Mouse (Mus musculus): ENCODE results near the gene March10. TPM values are rescaled to one million over a fixed set of nuclear protein-coding genes. Genes with fewer than 3 reads are reported as not detected.

March10 gene
- total RNA-seq (2015; ENCODE audit: low replicate concordance) (not detected in 2 replicates), total RNA-seq (2017; ENCODE audit: low replicate concordance) (not detected in 2 replicates)

GRCm38 (mm10) chr11:105456497-105456907, at the start of gene March10:
TSS of gene March10 (minus strand) at chr11:105456735.
- no peak for ATAC-seq (replicated peaks; ENCODE audit: low FRiP score, poor library complexity, severe bottlenecking)

- no peak for ATAC-seq (replicated peaks; ENCODE audit: low FRiP score, poor library complexity, severe bottlenecking)
Observed at GRCm38 (mm10) chr11:105506322-105506721, 49.8 kb upstream of the March10 start.

- ATAC-seq (replicated peaks; ENCODE audit: low FRiP score, poor library complexity, severe bottlenecking) = no peak
Observed at GRCm38 (mm10) chr11:105505038-105505437, 48.5 kb upstream of the March10 start.

DNA sequence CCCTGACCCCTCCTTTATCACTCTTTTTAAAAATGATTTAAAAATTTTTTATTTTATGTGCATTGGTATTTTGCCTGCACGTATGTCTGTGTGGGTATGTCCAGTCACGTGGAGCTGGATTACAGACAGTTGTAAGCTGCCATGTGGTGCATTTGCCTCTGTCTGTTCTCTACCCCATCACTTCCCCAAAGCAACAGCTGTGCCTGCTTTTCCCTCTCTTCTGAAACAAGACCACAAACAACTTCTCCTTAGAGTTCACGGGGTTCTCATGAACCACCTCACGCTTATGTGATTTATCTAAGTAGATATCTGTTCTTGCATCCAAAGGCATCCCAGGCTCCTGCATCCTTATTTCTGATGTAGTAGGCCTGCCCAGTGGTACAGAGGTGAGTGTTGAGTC, 45.8 kb upstream of the March10 start:
- ATAC-seq (replicated peaks; ENCODE audit: low FRiP score, poor library complexity, severe bottlenecking) = no peak

DNA sequence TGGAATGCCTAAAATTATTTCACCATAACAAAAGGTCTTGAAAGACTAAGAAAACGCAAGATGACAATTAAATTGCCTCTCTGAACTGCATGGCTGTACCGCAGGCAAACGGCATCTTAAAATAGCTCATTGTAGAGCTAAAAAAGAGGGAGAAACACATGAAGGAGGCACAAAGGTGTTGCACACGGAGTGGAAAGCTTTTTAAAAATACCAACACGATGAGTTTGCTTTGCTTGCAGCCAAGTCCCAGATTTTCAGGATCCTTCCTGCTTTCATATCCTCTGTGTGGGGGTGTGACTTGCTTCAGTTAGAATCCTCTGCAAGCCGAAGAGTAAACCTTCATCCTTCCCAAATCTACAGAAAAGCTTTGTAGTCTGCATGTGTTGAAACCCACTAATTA, 41.0 kb upstream of the March10 start:
- ATAC-seq (replicated peaks; ENCODE audit: low FRiP score, poor library complexity, severe bottlenecking) = no peak

DNA sequence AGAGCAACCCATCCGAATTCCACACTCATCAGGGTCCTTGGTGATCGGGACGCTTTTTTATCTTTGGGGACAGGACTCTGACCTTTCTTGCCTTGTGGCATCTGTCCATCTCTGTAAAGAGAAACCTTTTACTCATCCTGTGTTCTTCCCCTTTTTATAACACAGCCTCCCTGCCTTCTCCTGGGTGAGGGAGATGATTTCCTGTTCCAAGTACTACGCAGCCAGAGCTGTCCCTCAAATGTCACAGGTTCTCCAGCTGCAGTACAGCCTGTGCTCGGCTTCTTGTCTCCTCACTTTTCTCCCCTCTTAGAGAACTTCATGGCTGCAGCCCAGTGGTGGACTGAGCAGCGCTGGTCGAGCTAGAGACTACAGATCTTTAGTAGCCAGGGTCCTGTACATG, 40.1 kb upstream of the March10 start:
- no peak for ATAC-seq (replicated peaks; ENCODE audit: low FRiP score, poor library complexity, severe bottlenecking)

DNA sequence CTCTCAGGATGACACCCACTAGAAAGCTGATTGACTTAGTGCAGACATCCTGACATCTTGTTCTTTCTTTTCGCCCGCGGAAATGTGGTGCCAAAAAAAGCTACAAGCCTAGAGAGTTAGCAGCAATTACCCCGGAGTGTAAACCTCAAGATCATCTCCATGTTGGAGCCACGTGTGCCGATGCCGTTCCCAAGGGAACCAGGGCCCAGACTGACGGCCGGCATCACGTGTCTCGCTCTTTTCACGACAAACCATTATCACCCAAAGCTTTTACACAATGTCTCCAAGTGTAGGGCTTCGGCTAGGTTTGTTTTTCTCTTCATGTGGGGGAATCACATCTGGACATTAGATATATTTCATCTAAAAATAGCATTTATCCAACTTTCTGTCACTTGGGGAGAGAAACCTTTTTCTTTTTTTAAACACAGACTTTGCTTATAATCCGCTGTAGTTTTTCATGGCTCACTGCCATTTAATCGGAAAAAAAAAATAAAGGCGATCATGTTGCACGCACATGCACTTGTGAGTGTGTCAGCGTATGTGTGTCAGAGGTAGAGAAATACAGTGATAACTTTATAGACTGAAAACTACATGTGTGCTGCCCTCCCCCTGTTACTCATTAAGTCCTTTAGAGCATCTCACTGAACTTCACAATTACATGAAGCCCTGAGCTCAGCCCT, 39.2 kb upstream of the March10 start:
- ATAC-seq (replicated peaks; ENCODE audit: low FRiP score, poor library complexity, severe bottlenecking) = no peak

DNA sequence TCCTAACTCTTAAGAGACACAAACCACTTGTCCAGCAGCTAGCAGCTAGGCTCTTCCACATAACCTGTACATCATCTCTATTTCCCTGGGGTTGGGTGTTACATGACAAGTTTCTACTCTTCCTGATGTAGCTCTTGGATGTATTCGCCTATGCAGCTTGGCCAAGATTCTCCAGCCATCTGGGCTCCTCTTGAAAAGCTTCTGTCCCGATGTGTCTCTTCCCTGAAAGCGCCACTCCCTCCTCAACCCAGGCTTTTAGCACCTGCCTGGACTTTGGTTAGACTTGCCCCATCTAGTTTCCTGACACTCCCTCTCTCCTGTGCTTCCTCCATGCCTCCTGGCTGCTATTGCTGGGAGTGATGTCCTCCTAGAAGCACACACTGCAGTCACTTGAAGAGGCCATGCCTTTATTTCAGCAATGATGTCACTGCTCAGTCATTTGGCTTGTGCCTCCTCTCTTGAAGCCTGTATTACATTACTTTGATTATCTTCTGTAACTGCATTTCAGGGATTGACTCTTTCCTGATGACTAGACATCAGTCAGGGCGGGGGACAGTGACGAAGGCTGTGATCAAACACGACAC, 38.3 kb upstream of the March10 start:
- no peak for ATAC-seq (replicated peaks; ENCODE audit: low FRiP score, poor library complexity, severe bottlenecking)

GRCm38 (mm10) chr11:105492392-105492791, 35.9 kb upstream of the March10 start:
- no peak for ATAC-seq (replicated peaks; ENCODE audit: low FRiP score, poor library complexity, severe bottlenecking)

GRCm38 (mm10) chr11:105490971-105491370, 34.4 kb upstream of the March10 start:
- ATAC-seq (replicated peaks; ENCODE audit: low FRiP score, poor library complexity, severe bottlenecking) = no peak

GRCm38 (mm10) chr11:105485412-105485811, 28.9 kb upstream of the March10 start:
- no peak for ATAC-seq (replicated peaks; ENCODE audit: low FRiP score, poor library complexity, severe bottlenecking)

DNA sequence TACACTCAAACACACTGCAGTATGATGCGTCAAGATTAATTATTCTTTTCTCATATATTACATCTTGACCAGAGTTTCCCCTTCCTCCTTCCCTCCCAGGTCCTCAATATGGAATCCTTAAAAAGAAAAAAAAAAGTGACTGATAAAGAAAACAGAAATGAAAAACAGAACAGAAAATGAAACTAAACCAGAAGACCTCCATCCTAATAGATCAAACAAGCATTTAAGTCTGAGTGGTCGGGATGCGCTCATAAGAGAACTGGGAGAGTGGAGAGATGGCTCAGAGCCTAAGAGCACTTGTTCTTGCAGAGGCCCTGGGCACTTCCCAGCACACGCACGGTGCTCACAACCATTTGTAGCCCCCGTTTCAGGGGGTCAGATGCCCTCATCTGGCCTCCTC, 28.5 kb upstream of the March10 start:
- no peak for ATAC-seq (replicated peaks; ENCODE audit: low FRiP score, poor library complexity, severe bottlenecking)

GRCm38 (mm10) chr11:105482747-105483146, 26.2 kb upstream of the March10 start:
- 0 out of 2 replicates have a peak, but pooled peaks have one; percentile 23 for ATAC-seq (replicated peaks; ENCODE audit: low FRiP score, poor library complexity, severe bottlenecking)

GRCm38 (mm10) chr11:105474746-105475145, 18.2 kb upstream of the March10 start:
- no peak for ATAC-seq (replicated peaks; ENCODE audit: low FRiP score, poor library complexity, severe bottlenecking)

DNA sequence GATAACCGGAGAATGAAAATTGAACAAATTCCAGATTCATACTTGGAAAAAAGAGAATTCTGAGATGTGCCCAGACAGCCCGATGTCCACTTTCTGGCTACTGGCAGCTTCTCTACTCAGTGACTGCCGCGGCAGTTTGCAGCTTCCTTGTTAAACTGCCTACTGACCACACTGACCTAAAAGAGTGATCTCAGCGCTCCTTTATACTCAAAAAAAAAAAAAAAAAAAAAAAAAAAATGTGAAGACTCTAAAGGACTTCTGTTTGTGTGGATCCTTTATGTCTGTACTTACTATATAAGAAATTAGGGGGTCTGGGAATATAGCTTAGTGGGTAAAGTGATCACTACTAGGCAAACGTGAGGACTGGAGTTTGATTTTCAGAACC, 17.8 kb upstream of the March10 start:
- no peak for ATAC-seq (replicated peaks; ENCODE audit: low FRiP score, poor library complexity, severe bottlenecking)

DNA sequence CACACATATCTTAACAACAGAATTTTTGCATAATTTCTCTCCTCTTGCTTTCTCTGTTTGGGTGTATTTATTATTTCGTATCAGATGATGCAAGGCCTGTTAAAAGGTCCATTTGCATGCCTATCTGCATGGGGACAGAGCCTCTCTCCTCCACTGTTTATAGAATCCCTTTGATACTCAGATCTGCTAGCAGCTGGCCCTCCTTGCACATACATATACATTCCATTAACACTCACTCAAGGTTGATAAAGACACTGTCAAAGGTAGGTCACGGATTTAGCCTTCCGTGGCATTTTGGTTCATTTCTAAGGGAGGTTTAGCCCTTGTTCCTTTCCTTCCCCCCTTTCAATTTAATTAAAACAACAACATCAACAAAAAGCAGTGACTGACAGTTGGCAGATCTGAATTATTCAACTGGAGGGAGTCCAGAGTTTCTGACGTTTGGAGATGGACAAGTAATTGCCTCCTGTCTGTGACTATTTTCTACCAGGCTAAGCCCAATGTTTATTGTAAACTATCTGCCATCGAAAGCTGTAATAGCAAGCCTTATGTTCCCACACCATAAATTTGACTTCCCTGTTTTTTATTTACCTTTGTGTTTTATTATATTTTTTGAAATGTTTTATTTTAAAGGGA, 17.3 kb upstream of the March10 start:
- no peak for ATAC-seq (replicated peaks; ENCODE audit: low FRiP score, poor library complexity, severe bottlenecking)

DNA sequence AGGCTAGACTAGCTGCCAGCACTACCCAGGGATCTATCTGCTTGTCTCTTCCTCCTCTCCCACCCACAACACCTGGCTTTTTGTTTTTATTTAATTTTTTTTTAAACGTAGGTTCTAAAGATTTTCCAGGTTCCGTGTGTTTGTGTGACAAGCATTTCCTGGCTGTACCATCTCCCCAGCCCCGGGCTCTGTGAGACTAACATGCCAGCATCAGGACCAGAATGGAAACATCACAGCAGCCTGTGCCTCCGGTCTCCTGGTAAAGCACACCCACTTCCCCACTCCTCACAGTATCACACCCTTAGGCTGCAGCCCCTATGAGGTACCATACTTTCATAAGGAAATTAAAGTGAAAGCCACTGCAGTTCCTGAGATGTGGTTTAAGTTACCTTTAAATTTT, 16.1 kb upstream of the March10 start:
- no peak for ATAC-seq (replicated peaks; ENCODE audit: low FRiP score, poor library complexity, severe bottlenecking)

DNA sequence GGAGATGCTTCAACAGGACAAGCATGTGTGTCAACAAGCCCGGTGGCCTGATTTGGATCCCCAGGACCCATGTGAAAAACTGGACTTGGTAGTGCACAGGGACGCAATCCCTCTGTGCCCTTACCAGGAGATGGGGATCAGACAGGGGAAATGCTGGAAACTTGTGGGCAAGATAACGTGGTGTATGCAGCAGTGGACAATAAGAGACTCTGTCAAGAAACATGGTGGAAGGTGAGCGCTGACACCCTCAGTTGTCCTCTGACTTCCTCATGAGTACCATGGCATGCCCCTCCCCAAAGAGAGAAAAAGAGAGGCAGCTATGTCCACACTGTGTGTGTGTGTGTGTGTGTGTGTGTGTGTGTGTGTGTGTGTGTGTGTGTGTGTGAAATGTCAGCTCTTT, 14.4 kb upstream of the March10 start:
- ATAC-seq (replicated peaks; ENCODE audit: low FRiP score, poor library complexity, severe bottlenecking) = no peak

- ATAC-seq (replicated peaks; ENCODE audit: low FRiP score, poor library complexity, severe bottlenecking) = no peak
Observed at GRCm38 (mm10) chr11:105469561-105469960, 13.0 kb upstream of the March10 start.

DNA sequence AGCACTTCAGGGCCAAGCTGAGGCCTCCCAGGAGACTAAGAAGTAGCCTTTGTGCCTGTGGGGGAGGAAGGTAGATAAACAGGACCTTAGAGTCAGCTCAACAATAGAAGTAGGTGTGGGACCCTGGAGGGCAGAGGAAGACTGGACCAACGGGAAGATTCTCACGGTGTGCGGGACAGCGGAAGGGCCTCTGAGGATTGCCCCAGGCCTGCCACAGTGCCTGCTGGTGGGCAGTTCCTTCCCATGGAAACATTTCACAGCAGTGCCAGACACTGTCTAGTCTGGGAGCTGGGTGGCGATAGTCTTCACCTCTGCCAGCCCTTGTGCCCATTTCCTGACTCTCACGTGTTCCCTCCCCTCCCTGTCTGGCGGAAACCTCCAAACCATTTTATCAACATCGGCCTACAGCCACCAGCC, 12.6 kb upstream of the March10 start:
- ATAC-seq (replicated peaks; ENCODE audit: low FRiP score, poor library complexity, severe bottlenecking) = no peak

- no peak for ATAC-seq (replicated peaks; ENCODE audit: low FRiP score, poor library complexity, severe bottlenecking)
Observed at GRCm38 (mm10) chr11:105468436-105468835, 11.9 kb upstream of the March10 start.
